Mouse (Mus musculus) fat pad, adult 2 months (tissue): Measurements from ENCODE around the gene Diras1.

Experiments
- DNase-seq: peaks from one replicate; pipeline ENCODE4 v3.0.0-alpha.2; 2011; ENCODE audit warnings: low read depth, low spot score; ENCODE audit errors: extremely low read depth

The Diras1 gene

GRCm38 (mm10) chr10:80975478-80975877, 50.0 kb downstream of the Diras1 start:
- DNase-seq, result no peak

DNA sequence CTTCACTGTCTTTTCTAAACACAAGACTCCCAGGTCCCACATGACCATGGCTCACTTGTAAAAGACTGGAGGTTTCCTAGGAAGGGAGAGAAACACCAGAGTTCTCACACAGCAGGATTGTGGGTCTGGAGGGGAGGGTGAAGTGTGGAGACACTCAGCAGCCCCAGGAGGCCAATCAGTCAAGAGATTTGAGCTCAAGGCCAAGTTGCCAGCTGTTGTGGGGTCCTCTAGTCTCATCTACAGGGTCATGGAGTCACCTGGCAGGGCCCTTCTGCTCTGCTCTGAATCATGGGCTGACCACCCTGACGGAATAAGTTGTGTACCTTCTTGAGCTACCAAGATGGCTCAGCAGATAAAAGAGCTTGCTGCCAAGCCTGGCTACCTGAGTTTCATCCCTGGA, 51.7 kb downstream of the Diras1 start:
- no peak for DNase-seq

- DNase-seq, result no peak
Measured at GRCm38 (mm10) chr10:80972071-80972987, 53.1 kb downstream of the Diras1 start.

DNA sequence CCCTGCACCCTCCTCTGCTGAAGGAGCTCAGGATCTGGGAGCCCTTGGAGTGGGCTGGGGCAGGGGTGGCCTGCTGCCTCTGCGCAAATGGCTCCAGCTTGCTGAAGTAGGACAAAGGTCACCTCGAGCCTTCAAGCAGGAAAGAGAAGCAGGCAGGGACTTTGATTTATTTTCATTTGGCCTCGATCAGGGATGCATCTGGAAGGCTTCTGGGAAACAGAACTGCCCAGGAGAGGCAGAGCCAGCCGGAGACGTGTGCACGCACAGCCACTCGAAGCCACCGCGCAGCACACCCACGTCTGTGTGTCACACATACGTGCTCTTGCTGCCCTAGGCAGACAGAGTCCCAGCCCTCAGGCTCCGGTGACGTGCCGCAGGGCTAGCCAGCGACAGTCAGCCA, 53.9 kb downstream of the Diras1 start:
- DNase-seq, result no peak

DNA sequence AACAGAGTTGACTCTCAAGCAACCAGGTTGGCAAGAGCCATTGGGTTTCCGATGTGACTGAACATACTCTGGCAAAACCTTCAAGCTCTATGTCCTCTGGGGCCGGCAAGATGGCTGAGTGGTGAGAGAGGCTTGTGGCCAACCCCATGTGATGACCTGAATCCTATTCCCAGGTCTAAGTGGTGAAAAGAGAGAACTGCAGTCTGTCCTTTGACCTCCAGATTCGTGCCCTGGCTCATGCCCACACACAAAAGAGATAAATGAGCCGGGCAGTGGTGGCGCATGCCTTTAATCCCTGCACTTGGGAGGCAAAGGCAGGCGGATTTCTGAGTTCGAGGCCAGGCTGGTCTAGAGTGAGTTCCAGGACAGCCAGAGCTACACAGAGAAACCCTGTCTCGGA, 55.3 kb downstream of the Diras1 start:
- no peak for DNase-seq
